Mouse (Mus musculus): Measurements from ENCODE around the gene Plekhh3. TPM values are rescaled to one million over a fixed set of nuclear protein-coding genes. Genes with fewer than 3 reads are reported as not detected.

Plekhh3 gene
- total and polyA plus RNA-seq, 3 experiments, result 1.5 to 3.8 (median 2.6) TPM

DNA sequence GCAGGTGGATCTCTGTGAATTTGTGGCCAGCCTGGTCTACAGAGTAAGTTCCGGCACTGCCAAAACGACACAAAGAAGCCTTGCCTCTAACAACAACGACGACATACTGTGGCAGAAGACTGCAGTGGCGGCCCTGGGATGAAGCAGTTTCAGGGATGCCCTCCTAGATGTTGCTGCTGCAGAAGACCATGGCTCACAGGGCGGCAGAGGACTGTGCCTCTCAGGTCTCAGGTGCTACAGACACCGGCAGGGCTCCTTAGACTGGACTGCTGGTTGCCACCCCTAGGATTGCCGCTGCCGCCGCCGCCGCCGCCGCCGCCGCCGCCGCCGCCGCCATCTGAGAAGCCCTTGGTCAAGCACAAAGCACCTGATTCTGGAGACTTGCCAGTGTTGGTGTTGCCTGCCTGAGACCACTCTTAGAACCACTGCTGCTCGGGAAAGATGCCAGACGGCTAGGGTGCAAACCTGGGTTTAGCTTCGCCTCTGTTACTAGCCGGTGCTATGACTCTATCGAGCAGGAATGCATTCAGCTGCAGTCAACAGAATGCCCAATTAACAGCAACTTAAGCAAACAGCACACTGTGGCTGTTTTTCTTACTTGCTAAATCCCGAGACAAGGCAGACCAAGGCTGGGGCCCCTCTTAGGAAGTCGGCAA, 30.9 kb downstream of the Plekhh3 start:
- H3K4me3 ChIP-seq (ENCODE audit: low read depth, low read length), result no peak overlapping the region

GRCm38 (mm10) chr11:101138536-101139181, 32.5 kb downstream of the Plekhh3 start:
- Histone ChIP-seq H3K4me1 (ENCODE audit: insufficient read depth, low read depth, low read length) (peaks cover 8% of the 10 kb centered on the region), H3K27me3 (ENCODE audit: insufficient read depth, low read length) (peaks cover 41% of the 10 kb centered on the region), H3K36me3 (replicated peaks) (no peaks in the 10 kb centered on the region), H3K4me3 (ENCODE audit: low read depth, low read length) (no peak overlapping the region; the same call in 1 of the 2 replicates), H3K9me3 (replicated peaks) (no peaks in the 10 kb centered on the region)
- DNase-seq (ENCODE audit: low spot score), result no peak
- ATAC-seq (ENCODE audit: extremely low read depth, insufficient number of reproducible peaks, low FRiP score, poor library complexity, severe bottlenecking), result no peak
- no peak for TF ChIP-seq TAL1 (conservative IDR thresholded peaks at IDR 0.05; ENCODE audit: low read depth, low read length)
- no peak for TF ChIP-seq GATA1 (IDR thresholded peaks at IDR 0.05; ENCODE audit: borderline replicate concordance, low read length)
- no peak for TF ChIP-seq CTCF (IDR thresholded peaks at IDR 0.05; ENCODE audit: low read depth, low read length)
- TF ChIP-seq POLR2AphosphoS5 (IDR thresholded peaks at IDR 0.05; ENCODE audit: insufficient replicate concordance, low read depth, low read length), result no peak
- no peak for TF ChIP-seq GATA2 (IDR thresholded peaks at IDR 0.05; ENCODE audit: borderline replicate concordance, low read depth, low read length)

More for the DNA sequence above, 30.9 kb downstream of the Plekhh3 start:
- Histone ChIP-seq H3K9me3 (replicated peaks) (no peaks in the 10 kb centered on the region), H3K4me1 (ENCODE audit: insufficient read depth, low read depth, low read length) (peaks cover 8% of the 10 kb centered on the region), H3K27me3 (ENCODE audit: insufficient read depth, low read length) (peaks cover 34% of the 10 kb centered on the region), H3K36me3 (replicated peaks) (no peaks in the 10 kb centered on the region)
- TF ChIP-seq GATA1 (IDR thresholded peaks at IDR 0.05; ENCODE audit: borderline replicate concordance, low read length), result no peak
- no peak for TF ChIP-seq POLR2AphosphoS5 (IDR thresholded peaks at IDR 0.05; ENCODE audit: insufficient replicate concordance, low read depth, low read length)
- no peak for TF ChIP-seq CTCF (IDR thresholded peaks at IDR 0.05; ENCODE audit: low read depth, low read length)
- no peak for TF ChIP-seq GATA2 (IDR thresholded peaks at IDR 0.05; ENCODE audit: borderline replicate concordance, low read depth, low read length)
- TF ChIP-seq TAL1 (conservative IDR thresholded peaks at IDR 0.05; ENCODE audit: low read depth, low read length), result no peak
- no peak for DNase-seq (ENCODE audit: low spot score)
- ATAC-seq (ENCODE audit: extremely low read depth, insufficient number of reproducible peaks, low FRiP score, poor library complexity, severe bottlenecking), result no peak

GRCm38 (mm10) chr11:101137000-101137399, 34.2 kb downstream of the Plekhh3 start:
- Histone ChIP-seq H3K9me3 (replicated peaks) (no peaks in the 10 kb centered on the region), H3K36me3 (replicated peaks) (no peaks in the 10 kb centered on the region), H3K4me1 (ENCODE audit: insufficient read depth, low read depth, low read length) (peaks cover 12% of the 10 kb centered on the region), H3K4me3 (ENCODE audit: low read depth, low read length) (no peak overlapping the region), H3K27me3 (ENCODE audit: insufficient read depth, low read length) (peaks cover 39% of the 10 kb centered on the region)
- no peak for ATAC-seq (ENCODE audit: extremely low read depth, insufficient number of reproducible peaks, low FRiP score, poor library complexity, severe bottlenecking)
- no peak for DNase-seq (ENCODE audit: low spot score)
- TF ChIP-seq GATA1 (IDR thresholded peaks at IDR 0.05; ENCODE audit: borderline replicate concordance, low read length), result no peak

GRCm38 (mm10) chr11:101134217-101134865, 36.8 kb downstream of the Plekhh3 start:
- H3K36me3 ChIP-seq (replicated peaks), result no peaks in the 10 kb centered on the region
- no peak for DNase-seq (ENCODE audit: low spot score)
- ATAC-seq (ENCODE audit: extremely low read depth, insufficient number of reproducible peaks, low FRiP score, poor library complexity, severe bottlenecking), result no peak
- H3K9me3 ChIP-seq (replicated peaks), result peaks cover 2% of the 10 kb centered on the region; the same call in 1 of the 2 replicates
- TF ChIP-seq GATA1 (IDR thresholded peaks at IDR 0.05; ENCODE audit: borderline replicate concordance, low read length) (no peak), CTCF (IDR thresholded peaks at IDR 0.05; ENCODE audit: low read depth, low read length) (no peak), TAL1 (conservative IDR thresholded peaks at IDR 0.05; ENCODE audit: low read depth, low read length) (no peak), GATA2 (IDR thresholded peaks at IDR 0.05; ENCODE audit: borderline replicate concordance, low read depth, low read length) (no peak), POLR2AphosphoS5 (IDR thresholded peaks at IDR 0.05; ENCODE audit: insufficient replicate concordance, low read depth, low read length) (no peak)
- H3K27me3 ChIP-seq (ENCODE audit: insufficient read depth, low read length), result peaks cover 26% of the 10 kb centered on the region
- H3K4me1 ChIP-seq (ENCODE audit: insufficient read depth, low read depth, low read length), result peaks cover 30% of the 10 kb centered on the region
- H3K4me3 ChIP-seq (ENCODE audit: low read depth, low read length), result no peak overlapping the region

DNA sequence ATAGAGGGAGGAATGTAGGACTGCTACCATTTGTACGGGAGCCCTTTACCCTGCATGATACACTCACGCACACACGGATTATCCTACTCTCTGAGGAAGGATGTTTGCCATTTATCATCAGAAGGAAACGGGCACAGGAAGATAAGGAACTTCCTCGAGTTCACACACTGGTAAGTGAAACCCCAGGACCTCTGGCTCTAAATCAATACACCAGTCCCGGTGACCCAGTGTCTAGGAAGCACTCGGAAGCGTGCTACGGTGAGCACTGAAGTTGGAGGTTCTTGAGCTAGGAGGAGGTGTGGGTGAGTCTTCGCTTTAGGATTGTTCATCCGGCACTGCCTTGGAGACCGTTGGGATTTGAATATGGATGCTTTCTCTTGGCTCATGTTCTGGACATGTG, 38.1 kb downstream of the Plekhh3 start:
- TF ChIP-seq CTCF (IDR thresholded peaks at IDR 0.05; ENCODE audit: low read depth, low read length) (no peak), POLR2AphosphoS5 (IDR thresholded peaks at IDR 0.05; ENCODE audit: insufficient replicate concordance, low read depth, low read length) (no peak)

DNA sequence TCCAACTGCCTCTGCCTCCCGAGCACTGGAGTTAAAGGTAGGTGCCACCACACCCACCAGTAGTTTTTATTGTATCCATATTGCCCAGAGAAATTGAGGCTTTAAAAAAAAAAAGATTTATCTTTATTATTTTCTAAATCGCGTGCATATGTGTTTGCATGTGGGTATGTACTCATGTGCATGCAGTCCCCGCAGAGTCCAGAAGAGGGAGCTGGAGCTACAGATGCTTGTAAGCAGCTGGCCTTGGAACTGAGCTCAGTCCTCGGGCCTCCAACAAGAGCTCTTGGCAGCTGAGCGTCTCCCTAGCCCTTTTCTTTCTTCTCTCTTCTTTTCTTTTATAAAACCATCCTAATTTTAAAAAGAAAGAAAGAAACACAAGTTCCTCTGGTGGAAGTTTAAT, 39.5 kb downstream of the Plekhh3 start:
- no peak for TF ChIP-seq CTCF (IDR thresholded peaks at IDR 0.05; ENCODE audit: low read depth, low read length)
- Histone ChIP-seq H3K36me3 (replicated peaks) (peaks cover 7% of the 10 kb centered on the region), H3K4me3 (ENCODE audit: low read depth, low read length) (no peak overlapping the region), H3K4me1 (ENCODE audit: insufficient read depth, low read depth, low read length) (peaks cover 33% of the 10 kb centered on the region), H3K27me3 (ENCODE audit: insufficient read depth, low read length) (peaks cover 17% of the 10 kb centered on the region), H3K9me3 (replicated peaks) (peaks cover 2% of the 10 kb centered on the region; the same call in 1 of the 2 replicates)
- ATAC-seq (ENCODE audit: extremely low read depth, insufficient number of reproducible peaks, low FRiP score, poor library complexity, severe bottlenecking) (no peak), DNase-seq (ENCODE audit: low spot score) (no peak)

More for the DNA sequence above, 38.1 kb downstream of the Plekhh3 start:
- no peak for ATAC-seq (ENCODE audit: extremely low read depth, insufficient number of reproducible peaks, low FRiP score, poor library complexity, severe bottlenecking)
- DNase-seq (ENCODE audit: low spot score), result no peak
- Histone ChIP-seq H3K27me3 (ENCODE audit: insufficient read depth, low read length) (peaks cover 18% of the 10 kb centered on the region), H3K4me1 (ENCODE audit: insufficient read depth, low read depth, low read length) (peaks cover 33% of the 10 kb centered on the region), H3K36me3 (replicated peaks) (no peaks in the 10 kb centered on the region), H3K4me3 (ENCODE audit: low read depth, low read length) (no peak overlapping the region), H3K9me3 (replicated peaks) (peaks cover 2% of the 10 kb centered on the region; the same call in 1 of the 2 replicates)

Data from G1E (cell line).